Mouse (Mus musculus) kidney, adult 2 months (tissue): Measurements from ENCODE around the gene Slc6a21.

Experiments
- CTCF ChIP-seq: fragments of 200-500 bp; conservative IDR thresholded peaks from 2 replicates; pipeline ENCODE4 v1.5.1; 2011; ENCODE audit warnings: low read depth, mild to moderate bottlenecking, control low read depth, low read length, moderate library complexity, mixed read lengths; ENCODE audit not compliant: insufficient read depth, insufficient read length
- POLR2A ChIP-seq: fragments of 200-500 bp; IDR thresholded peaks from one replicate; pipeline ENCODE4 v1.6.1; 2011; ENCODE audit warnings: low read depth, low read length, control low read depth

- TF ChIP-seq CTCF = no peak
- no peak for TF ChIP-seq POLR2A
These were observed 57.3 kb downstream of the Slc6a21 start for GRCm38 (mm10) chr7:45334605-45335004.
